Mouse (Mus musculus): ENCODE measurements at regions not wholly inside any gene's neighbourhood (a gene's known extent, or its start where the extent isn't known, plus 50 kb on each side); places are given as distances from the start of the nearest gene placed in this dataset.
"Not testable (repeated sequence)": the region's sequence is repeated elsewhere in the genome, so short reads cannot be mapped to it uniquely, and the experiment has no call there.

GRCm38 (mm10) chr6:6387571-6387970 is 170.6 kb upstream of the Slc25a13 start:
- no peak for DNase-seq

DNA sequence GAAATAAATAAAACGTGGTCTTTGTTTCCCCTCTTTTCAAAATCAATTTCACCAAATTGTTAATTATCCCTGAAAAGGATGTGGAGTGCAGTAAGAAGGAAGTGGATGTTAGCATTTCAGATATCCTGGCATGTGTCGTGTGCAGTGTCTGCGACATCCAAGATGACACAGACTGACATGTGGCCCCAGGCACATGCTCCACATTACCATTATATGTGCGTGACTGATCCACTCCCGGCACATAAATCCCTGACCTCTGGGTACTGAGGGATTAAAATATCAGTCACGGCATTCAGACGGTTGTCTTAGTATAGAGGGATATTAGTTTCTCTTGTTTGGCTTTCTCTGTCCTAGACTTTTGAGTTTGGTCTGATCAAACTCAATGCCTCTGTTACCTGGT is 168.0 kb upstream of the Slc25a13 start:
- DNase-seq: no peak

DNA sequence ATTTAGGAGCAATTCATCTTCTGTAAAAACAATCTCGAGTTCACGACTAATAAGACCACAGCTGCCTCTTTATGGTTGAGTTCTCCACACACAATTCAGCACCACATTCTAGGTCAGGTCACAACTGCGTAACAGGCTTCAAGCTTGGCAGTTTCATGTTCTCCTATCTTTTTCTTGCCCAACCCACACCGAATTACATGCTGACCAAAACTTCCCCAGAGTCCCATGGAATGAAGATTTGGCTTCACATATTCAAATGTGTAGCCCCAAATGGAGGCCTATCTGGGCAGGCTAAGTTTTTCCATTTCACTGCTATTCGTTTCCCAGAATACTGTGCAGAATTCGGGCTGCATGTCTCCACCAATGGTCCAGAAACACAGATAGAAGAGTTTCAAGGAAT is 167.5 kb upstream of the Slc25a13 start:
- no peak for DNase-seq

DNA sequence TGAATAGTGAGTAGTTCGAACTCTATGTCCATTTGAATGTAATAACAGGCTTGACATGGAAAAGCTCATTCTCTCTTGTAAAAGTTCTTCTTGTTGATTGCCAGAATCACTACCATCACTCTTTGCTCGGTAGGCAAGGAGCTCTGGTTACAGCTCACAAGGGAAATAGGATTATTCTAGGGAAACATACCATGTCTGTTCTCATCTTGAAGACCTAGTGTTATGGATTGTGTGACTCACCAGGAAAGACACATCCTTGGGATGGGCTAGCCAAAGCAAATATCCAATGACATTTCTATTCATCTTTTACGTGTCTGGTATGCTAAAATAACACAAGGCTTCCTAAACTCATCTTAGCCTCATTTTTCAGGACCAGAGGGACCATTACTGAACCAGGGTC is 155.4 kb upstream of the Slc25a13 start:
- DNase-seq: no peak

DNA sequence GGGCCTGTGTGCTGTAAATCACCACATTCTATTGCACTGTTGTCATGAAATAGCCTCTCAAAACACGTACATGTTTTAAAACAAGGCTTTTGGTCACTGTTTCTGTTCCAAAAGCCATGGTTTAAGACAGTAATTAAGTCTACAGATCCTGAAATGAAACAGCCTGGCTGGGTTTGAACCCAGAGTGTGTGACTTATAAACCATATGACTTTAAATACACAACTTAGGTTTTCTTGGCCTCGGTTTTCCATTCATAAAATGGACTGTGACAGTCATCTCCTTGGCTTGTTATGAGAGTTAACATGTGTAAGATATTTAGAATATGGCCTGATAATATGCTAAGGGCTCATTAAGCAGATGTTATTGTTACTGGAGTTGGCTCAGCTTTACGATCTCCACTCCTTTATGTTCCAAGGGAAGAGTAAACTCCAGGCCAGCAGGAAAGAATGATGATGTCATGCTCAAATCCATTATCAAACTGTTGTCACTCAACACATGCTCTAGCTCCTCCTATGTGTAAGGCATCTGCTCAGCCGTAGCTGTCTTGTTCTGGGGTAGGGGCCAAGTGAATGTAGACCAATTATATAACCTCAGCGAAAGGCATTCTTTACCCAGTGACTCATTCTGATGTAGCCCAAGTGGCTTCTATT is 154.6 kb upstream of the Slc25a13 start:
- DNase-seq: no peak

DNA sequence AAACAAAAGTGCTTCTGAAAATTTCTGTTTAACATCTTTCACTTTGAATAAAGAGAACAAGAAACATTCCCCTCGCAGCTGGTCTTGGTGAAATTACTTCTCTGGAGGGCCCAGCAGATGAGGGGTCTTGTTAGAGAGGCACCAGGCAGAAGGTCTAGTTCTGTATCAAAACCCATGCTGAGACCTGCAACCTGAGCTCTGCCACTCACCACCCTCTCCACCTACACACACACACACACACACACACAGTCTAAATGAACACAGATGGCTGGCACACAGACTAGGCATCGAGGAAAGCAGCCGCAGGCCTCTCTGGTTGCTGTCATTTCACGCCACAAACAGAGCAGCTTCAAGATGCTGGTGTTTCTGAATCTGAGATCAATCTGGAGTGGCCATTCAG is 147.1 kb upstream of the Slc25a13 start:
- DNase-seq: no peak

DNA sequence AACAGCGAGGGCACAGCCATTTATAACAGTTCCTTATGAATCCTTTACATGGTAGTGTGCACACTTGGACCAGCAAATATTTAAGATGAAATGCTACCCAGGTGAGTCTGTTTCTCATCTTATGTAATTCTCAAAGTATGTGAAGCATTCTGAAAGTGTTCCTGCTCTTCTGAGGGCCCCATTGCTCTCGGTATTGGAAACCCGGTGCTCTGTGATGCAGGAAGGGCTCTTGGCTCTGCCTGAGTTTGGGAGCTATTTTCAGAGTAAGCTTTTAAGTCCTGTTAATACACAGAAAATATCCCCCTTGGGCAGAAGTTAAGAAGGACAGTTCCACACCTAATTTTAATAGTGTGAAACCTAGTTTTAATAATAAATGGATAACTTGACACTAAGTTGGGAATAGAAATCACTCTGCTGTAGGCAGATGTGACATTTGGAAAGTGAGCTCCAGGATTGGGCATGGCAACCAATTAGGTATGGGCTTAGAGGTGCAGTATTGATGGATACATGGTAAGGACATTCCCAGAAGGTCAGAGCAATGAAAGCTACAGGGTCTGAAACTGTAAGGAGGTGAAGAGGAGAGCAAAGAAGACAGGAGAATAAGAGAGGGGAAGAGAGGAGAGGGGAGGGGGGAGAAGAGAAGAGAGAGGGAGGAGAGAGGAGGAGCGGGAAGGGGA is 145.8 kb upstream of the Slc25a13 start:
- no peak for DNase-seq

- DNase-seq: not testable (repeated sequence)
Measured at GRCm38 (mm10) chr6:6361181-6361580, 144.2 kb upstream of the Slc25a13 start.

DNA sequence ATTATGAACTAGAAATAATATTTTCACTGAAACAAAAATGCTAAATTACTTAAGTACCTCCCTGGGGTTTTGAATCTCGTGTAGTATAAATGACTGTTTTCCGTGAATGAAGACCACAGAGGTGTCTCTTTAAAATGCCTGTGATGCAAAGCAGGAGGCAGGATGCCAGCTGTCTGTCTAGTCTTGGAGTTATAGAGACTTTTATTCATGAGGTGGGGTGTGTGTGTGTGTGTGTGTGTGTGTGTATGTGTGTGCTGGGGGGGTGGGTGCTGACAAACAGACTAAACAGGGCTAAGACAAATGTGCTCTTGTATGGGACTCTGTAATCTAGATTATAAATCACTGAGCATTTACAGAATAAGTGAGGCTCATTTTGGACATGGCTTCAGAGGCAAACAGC is 140.5 kb upstream of the Slc25a13 start:
- no peak for DNase-seq

- no peak for DNase-seq
Measured at GRCm38 (mm10) chr6:6356967-6357366, 140.0 kb upstream of the Slc25a13 start.

GRCm38 (mm10) chr6:6335251-6335650 is 118.3 kb upstream of the Slc25a13 start:
- peak in 1 of 2 experiments; percentile 11 for DNase-seq

GRCm38 (mm10) chr6:6330271-6330670 is 113.3 kb upstream of the Slc25a13 start:
- DNase-seq: no peak

- DNase-seq: no peak
Measured at GRCm38 (mm10) chr6:6325516-6325915, 108.5 kb upstream of the Slc25a13 start.

DNA sequence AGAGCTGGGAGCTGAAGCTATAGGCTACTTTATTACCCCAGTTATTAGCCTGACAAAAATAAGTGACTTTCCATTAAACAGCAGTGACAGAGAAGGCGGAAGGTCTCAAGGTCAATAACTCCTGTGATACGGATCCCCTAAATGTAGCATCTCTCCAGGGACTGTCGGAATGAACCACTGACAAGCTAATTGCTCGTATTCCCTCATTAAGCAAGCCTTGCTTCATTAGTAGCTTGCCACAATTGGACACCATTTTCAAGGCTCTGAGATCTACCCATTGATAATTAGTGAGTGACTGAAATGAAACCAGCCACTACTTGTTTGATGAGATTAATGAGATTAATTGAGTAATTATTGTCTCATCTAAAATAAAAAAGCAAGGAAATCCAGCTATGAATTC is 99.8 kb upstream of the Slc25a13 start:
- DNase-seq: no peak

GRCm38 (mm10) chr6:6313171-6313570 is 96.2 kb upstream of the Slc25a13 start:
- no peak for DNase-seq

DNA sequence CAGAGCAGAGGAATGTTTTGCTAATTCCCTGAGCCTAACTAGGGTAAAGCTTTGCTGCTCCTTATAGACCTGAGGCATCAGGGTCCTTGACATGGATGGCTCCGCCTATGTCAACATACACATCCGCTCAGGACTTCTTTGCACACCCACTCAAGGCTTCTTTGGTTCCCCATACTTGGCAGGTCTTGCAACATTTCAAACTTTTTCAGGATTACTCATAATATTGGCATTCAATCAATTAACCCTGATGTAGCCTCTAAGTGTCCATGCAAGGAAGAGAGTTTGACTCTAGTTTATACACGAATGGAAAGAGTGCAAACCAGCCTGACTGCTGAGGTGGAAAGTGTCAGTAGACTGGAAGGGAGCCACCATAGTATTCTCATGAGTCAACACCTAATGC is 93.2 kb upstream of the Slc25a13 start:
- no peak for DNase-seq

DNA sequence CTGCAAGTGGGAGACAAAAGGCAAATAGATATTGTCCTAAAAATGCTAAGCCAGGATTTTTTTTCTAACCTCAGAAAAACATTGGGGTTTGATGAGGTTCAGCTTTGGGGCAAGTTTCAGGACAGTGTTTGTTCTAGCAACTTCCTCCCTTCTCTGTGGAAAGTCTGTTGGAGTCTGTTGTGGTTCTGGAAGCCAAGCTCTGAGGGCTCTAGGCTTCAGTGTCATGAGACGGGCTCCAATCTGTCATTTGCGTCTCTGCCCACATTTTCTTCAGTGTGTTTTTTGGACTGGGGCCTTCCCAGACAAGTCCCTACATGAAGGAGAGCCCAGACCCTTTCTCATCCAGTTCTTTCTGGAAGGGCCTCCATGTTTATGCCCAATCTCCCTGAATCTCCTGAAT is 90.6 kb upstream of the Slc25a13 start:
- no peak for DNase-seq

- DNase-seq: no peak
Measured at GRCm38 (mm10) chr6:6303767-6304166, 86.8 kb upstream of the Slc25a13 start.

- no peak for DNase-seq
Measured at GRCm38 (mm10) chr6:6301001-6301510, 84.1 kb upstream of the Slc25a13 start.

DNA sequence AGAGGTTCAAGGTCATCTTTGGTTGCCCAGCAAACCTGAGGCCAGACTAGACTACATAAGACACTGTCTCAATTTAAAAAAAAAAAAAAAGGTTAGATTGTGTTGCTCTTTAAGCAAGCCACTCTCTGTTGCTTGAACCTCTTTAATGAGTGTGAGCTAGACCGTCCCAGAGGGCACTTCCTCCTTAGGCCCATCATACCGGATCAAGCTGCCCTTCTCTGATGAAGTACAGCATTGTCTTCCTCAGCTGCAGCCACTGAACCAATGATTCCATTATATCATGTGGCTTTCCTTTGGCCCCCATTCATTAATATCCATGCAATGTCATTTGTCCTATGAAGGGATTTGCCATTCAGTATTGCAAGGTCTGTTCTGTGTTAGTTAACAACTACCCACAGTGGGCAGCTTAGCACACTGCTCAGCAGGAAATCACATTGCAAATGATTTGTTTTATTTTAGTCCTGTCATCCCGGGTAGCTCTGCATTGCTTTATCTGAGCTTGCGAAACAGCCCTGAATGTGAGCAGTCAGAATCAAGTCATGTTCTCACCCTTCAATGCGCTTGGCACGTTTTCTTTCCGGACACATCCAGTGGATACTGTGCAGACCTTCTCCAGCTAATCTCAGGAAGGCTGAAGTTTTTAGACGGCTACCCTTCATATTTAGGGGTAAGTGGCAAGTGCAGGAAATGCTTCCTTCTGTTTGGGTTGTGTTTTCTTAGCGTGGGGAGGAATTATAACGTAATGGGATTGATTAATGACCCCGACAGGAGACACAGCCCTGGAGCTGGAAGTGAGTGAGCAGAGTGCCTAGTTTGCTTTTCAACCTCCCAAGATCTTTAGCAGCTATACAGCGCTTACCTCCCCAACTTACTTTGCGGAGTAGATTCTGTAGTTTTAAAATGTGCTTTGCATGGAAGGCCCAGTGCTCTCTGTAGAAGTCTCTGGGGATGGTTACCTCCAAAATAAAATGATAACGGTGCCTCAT is 82.2 kb upstream of the Slc25a13 start:
- DNase-seq: no peak

GRCm38 (mm10) chr6:6295551-6295950 is 78.6 kb upstream of the Slc25a13 start:
- DNase-seq: not testable (repeated sequence)

GRCm38 (mm10) chr6:6291781-6292180 is 74.8 kb upstream of the Slc25a13 start:
- DNase-seq: no peak

DNA sequence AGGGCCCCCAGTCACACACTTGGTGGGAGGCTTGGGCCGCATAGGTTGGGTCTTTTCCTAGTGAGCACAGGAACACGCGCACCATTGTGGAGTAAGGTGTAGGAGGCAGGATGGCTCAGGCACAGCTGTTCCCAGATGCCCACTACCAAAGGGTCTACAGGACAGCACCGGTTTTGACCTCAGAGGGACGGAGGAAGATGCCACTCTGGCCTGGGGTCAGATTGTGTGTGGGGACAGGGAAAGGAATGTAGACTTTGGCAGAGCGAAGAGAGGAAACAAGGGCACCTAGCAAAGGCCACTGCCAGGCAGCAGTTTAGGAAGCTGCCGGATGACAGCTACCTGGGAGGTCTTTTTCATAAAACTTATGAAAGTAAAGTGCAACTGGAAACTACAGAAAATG is 73.5 kb upstream of the Slc25a13 start:
- DNase-seq: no peak

All from layer of hippocampus, postnatal 36 days (tissue).